Mouse (Mus musculus) embryonic fibroblast, embryonic 13.5 days (primary cell): ENCODE measurements around the gene Atg13. TPM values are rescaled to one million over a fixed set of nuclear protein-coding genes. Genes with fewer than 3 reads are reported as not detected.

Source experiments
- H3K27ac ChIP-seq: 2 replicates; pipeline ENCODE4 v1.5.1; 2012; ENCODE audit warnings: low read length, control low read depth, inconsistent platforms; ENCODE audit not compliant: insufficient read depth
- H3K4me1 ChIP-seq: 2 replicates; pipeline ENCODE4 v1.6.1; 2011; ENCODE audit warnings: low read length; ENCODE audit not compliant: control insufficient read depth, insufficient read depth
- H3K4me3 ChIP-seq: 2 replicates; pipeline ENCODE4 v1.5.1; 2011; ENCODE audit warnings: mild to moderate bottlenecking, control low read depth, low read length; ENCODE audit not compliant: insufficient read depth
- CTCF ChIP-seq: IDR thresholded peaks from 2 replicates; pipeline ENCODE4 v1.5.1; 2011; ENCODE audit warnings: mild to moderate bottlenecking, control low read depth, low read length, moderate library complexity, borderline replicate concordance; ENCODE audit not compliant: insufficient read depth
- POLR2A ChIP-seq: IDR thresholded peaks from 2 replicates; pipeline ENCODE4 v1.6.1; 2011; ENCODE audit warnings: low read depth, mild to moderate bottlenecking, control low read depth, low read length, moderate library complexity
- polyA plus RNA-seq: library from polyadenylated mRNA; stranded (reverse); fragments of >200 nt; gene quantifications from 2 replicates; pipeline ENCODE4 v1.2.4, GENCODE M21; 2011; ENCODE audit warnings: low read depth; ENCODE audit not compliant: missing spikeins, insufficient read length

Gene Atg13
- polyA plus RNA-seq, 1 experiment: 19.8 TPM

DNA sequence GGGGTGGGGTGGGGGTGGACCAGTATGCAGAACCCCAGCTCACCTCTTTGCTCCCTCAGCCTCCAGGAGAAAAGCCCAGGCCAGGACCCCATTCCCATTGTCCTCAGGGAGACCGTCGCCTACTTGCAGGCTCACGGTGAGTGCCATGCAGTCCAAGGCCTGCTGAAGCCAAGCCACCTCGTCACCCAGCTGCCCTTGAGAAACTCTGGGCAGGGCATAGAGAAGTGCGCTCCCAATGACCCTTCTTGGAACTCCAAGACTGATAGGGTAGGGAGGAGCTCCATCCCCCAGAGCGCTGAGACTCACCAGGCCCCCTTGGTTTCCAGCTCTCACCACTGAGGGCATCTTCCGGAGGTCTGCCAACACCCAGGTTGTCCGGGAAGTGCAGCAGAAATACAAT is 41.0 kb downstream of the Atg13 start:
- TF ChIP-seq CTCF: no peak
- no peak for TF ChIP-seq POLR2A
- Histone ChIP-seq H3K4me1 (no peaks in the 10 kb centered on the region), H3K27ac (no peak overlapping the region), H3K4me3 (no peak overlapping the region)

GRCm38 (mm10) chr2:91667747-91668146 is 42.6 kb downstream of the Atg13 start:
- TF ChIP-seq POLR2A (no peak), CTCF (no peak)
- no peaks in the 10 kb centered on the region for H3K4me1 ChIP-seq
- H3K4me3 ChIP-seq: no peak overlapping the region
- H3K27ac ChIP-seq: no peak overlapping the region

DNA sequence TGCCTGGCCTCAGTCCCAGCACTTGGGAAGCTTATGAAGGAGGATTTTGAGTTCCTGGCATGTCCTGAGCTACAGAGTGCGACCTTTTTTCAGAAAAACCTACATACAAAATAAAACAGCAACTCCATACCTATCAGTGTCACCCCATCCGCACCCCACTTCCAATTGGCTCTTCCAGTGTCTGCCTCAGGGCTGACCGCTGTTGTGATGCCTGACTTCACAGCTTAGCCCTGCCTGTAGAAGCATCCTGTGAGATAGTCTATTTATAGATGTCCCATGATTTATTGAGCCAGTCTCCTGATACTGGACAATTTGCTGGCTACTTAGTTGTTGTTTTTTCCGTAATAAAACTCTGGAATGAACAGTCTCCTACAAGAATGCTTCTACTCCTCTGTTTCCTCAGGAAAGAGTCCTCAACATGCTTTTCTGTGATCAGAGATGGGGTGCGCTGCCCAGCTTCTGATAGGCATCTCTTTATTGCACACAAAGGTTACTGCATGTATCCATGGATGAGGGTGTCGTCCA is 43.9 kb downstream of the Atg13 start:
- no peak for TF ChIP-seq CTCF
- no peak for TF ChIP-seq POLR2A

DNA sequence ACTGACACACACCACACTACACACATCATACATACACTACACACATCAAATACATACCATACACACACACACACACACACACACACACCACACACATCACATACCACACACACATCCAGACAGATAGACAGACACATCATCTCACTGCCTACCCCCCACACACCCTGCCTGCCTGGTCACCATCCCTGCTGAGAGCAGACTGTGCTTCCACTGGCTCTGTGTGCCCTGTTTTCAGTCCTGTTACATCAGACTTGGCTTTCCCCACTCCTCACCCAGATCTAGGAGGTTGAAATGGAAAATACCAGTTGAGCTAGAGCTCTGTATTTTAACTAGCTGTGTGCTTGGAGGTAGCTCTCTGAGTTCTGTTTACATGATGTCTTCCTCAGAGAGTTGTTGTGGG is 45.6 kb downstream of the Atg13 start:
- H3K4me3 ChIP-seq: no peak overlapping the region
- peak overlapping the region; percentile 85 for H3K27ac ChIP-seq
- TF ChIP-seq POLR2A (peak; percentile 40; the same call in 1 of the 2 replicates), CTCF (no peak)
- H3K4me1 ChIP-seq: no peaks in the 10 kb centered on the region

More for the DNA sequence above, 43.9 kb downstream of the Atg13 start:
- H3K4me1 ChIP-seq: no peaks in the 10 kb centered on the region
- H3K4me3 ChIP-seq: no peak overlapping the region
- no peak overlapping the region for H3K27ac ChIP-seq

DNA sequence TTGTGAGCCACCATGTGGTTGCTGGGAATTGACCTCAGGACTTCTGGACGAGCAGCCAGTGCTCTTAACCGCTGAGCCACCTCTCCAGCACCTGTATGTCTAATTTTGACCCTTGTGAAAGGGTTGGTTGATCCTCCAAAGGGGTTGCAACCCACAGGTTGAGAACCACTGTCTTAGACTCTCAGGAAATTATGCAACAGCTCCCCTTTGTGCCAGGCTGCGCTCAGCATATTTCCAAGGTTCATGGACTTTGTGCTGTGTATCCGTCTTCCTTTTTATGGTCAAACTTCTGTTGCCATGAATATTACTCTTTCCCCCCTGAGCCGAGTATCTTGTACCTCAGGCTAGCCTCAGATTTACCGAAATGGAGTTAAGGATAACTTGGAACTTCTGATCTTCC is 49.4 kb downstream of the Atg13 start:
- no peak overlapping the region for H3K4me3 ChIP-seq
- no peaks in the 10 kb centered on the region for H3K4me1 ChIP-seq
- H3K27ac ChIP-seq: no peak overlapping the region
- TF ChIP-seq POLR2A: no peak
- TF ChIP-seq CTCF: no peak

DNA sequence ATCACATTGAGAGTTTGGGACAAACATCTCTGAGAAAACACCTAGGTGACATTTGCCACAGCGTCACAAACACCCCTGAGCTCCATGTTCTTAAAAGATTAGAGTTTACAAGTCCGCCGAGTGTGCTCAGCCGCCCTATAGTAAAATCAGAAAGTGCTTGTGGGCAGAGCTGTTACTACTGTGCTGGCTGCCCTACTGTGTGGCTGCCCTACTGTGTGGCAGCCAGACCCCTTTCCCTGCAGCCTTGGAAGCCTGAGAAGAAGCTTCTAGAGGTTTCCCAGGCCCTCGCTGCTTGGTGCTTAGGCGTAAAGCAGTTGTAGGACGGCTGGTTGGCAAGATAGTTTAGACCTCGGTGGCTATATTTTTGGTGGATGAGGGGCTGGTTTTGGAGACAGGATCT is 50.7 kb downstream of the Atg13 start:
- no peak for TF ChIP-seq POLR2A
- TF ChIP-seq CTCF: no peak
- no peak overlapping the region for H3K4me3 ChIP-seq
- no peak overlapping the region for H3K27ac ChIP-seq
- no peaks in the 10 kb centered on the region for H3K4me1 ChIP-seq

DNA sequence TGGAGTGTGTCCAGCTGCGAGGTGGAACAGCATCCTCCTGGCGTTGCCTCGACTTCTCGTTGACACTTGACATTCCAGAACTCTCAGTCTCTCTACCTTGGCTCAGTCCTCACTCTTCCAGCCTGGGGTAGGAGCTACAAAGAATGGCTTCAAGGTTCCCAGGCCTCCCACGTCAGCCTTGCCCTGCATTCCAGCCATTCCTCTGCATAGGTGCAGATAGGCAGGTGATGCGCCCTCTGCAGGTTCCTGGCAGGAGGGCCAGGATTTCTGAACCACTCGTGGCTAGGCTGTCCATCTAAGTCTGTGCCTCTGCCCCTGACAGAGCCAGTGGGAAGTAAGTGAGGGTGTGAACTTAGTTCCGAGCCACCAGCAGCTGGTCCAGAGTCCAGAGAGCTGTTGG is 53.6 kb downstream of the Atg13 start:
- Histone ChIP-seq H3K27ac (no peak overlapping the region), H3K4me3 (no peak overlapping the region), H3K4me1 (0 out of 2 replicates have a peak, but pooled peaks cover 4% of the 10 kb centered on the region)
- TF ChIP-seq CTCF (no peak), POLR2A (no peak)

DNA sequence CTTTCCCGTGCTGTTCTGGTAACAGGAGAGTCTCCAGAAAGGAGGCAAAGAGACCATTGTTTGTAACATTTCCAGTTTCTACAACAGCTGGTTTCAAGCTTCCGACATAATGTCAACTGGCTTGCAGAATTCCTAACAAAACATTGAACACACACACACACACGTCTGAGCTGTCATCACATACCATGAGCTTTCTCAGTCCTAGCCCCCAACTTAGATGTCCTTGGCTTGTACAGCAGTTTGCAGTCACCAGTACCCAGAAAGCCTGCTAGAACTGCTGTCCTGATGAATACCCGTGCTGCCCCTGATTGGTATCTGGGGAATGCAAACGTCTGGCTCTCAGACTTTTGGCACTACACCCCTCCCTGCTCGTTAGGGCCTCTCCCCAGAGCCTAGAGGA is 54.5 kb downstream of the Atg13 start:
- peaks cover 6% of the 10 kb centered on the region; the same call in 1 of the 2 replicates for H3K4me1 ChIP-seq
- H3K4me3 ChIP-seq: no peak overlapping the region
- H3K27ac ChIP-seq: no peak overlapping the region
- no peak for TF ChIP-seq POLR2A
- TF ChIP-seq CTCF: no peak

- H3K27ac ChIP-seq: no peak overlapping the region
These were observed 55.0 kb downstream of the Atg13 start for GRCm38 (mm10) chr2:91655388-91655787.

GRCm38 (mm10) chr2:91652863-91653262 is 57.5 kb downstream of the Atg13 start:
- TF ChIP-seq CTCF: no peak
- no peak for TF ChIP-seq POLR2A
- peaks cover 6% of the 10 kb centered on the region; the same call in 1 of the 2 replicates for H3K4me1 ChIP-seq
- peak overlapping the region; percentile 68 for H3K27ac ChIP-seq
- no peak overlapping the region for H3K4me3 ChIP-seq

More at GRCm38 (mm10) chr2:91655388-91655787, 55.0 kb downstream of the Atg13 start:
- Histone ChIP-seq H3K4me1 (peaks cover 6% of the 10 kb centered on the region; the same call in 1 of the 2 replicates), H3K4me3 (no peak overlapping the region)
- no peak for TF ChIP-seq POLR2A
- TF ChIP-seq CTCF: no peak
